Mouse (Mus musculus): ENCODE measurements around the gene Sorcs3.

GRCm38 (mm10) chr19:48727601-48728000, 521.8 kb downstream of the Sorcs3 start:
- no peak for TF ChIP-seq CTCF (IDR thresholded peaks at IDR 0.05; ENCODE audit: low read depth)
- no peak for TF ChIP-seq EP300 (IDR thresholded peaks at IDR 0.05; ENCODE audit: low read depth)

Measured in heart, postnatal 0 days (tissue).